Mouse (Mus musculus) inflammation-experienced regulatory T-cells (primary cell): ENCODE results near the gene Fabp6. TPM values are rescaled to one million over a fixed set of nuclear protein-coding genes. Genes with fewer than 3 reads are reported as not detected.

Experiments used
- polyA plus RNA-seq, 2 experiments: library from polyadenylated mRNA; unstranded; fragments of 100-300 nt; shearing (Covaris generic); gene quantifications; one replicate each; pipeline ENCODE4 v1.2.1; 2017

Fabp6 gene
- polyA plus RNA-seq = under 1 TPM in 1 of 2 experiments, not detected in 1; 0.84 TPM

DNA sequence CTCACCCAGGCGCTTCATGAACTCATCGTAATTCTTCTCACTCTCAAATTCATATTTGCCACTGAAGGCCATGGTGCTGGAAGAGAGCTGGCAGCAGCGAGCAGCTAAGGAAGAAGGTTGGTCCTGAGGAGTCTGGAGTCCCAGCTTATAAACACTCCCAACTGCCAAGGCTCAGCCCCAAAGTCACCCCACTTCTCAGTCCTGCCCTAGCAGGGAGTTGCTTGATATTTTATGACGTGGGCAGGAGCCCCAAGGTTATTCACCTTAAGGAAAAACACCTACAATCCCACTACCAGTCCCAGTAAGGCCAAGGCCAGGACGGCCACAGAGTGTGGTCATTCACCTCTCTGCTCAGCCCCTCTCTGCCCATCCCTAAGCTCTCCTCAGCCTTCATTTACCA lies at the start of gene Fabp6:
Gene Fabp6 (minus strand): TSS at position 101 of the 400 bp plus-strand sequence.

GRCm38 (mm10) chr11:43586324-43587090 lies 14.8 kb downstream of the Fabp6 start, which contains the start of gene 4933415A04Rik:
4933415A04Rik (plus strand) TSS chr11:43587040.

Other genes starting within 250 kb of the Fabp6 start
- 100 to 1,000 TPM; 156 to 183 TPM for gene Pttg1, start 175.3 kb downstream of the Fabp6 start, polyA plus RNA-seq
- 10 to 100 TPM; 83.1 to 89.6 TPM for gene Slu7, start 167.8 kb downstream of the Fabp6 start, polyA plus RNA-seq
- gene C1qtnf2, start 127.3 kb downstream of the Fabp6 start, polyA plus RNA-seq = not detected
- gene Ccnjl, start 72.8 kb downstream of the Fabp6 start, polyA plus RNA-seq = under 1 TPM; 0.27 to 0.86 TPM
- gene 4933415A04Rik, start 14.5 kb downstream of the Fabp6 start, polyA plus RNA-seq = under 1 TPM in 1 of 2 experiments, not detected in 1; 0.07 TPM
- gene Pwwp2a, start 80.5 kb upstream of the Fabp6 start, polyA plus RNA-seq = 10 to 100 TPM; 71.7 to 76.8 TPM
- gene Ttc1, start 146.5 kb upstream of the Fabp6 start, polyA plus RNA-seq = 10 to 100 TPM; 68.4 to 74.8 TPM